Mouse (Mus musculus): Measurements from ENCODE around the gene Rab3a.

Rab3a gene

DNA sequence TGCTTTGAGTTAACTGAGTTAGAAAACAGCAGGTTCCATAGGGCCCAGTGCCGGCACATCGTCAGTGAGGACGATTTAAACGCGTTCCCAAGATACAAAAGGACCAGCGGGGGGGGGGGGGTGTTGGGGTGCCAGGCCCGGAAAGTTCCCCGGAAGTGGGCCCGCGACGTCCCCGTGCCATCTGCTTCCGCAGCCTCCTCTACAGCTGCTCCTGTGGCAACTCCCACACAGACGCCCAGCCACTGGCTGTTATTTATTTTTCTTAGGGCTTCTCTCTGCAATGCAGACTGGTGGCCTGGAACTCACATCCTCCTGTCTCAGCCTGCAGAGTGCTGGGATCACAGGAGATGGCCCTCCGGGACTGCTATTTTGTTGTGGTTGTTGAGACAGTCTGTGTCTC lies 46.7 kb downstream of the Rab3a start:
- no peak for DNase-seq (ENCODE audit: low spot score)

DNA sequence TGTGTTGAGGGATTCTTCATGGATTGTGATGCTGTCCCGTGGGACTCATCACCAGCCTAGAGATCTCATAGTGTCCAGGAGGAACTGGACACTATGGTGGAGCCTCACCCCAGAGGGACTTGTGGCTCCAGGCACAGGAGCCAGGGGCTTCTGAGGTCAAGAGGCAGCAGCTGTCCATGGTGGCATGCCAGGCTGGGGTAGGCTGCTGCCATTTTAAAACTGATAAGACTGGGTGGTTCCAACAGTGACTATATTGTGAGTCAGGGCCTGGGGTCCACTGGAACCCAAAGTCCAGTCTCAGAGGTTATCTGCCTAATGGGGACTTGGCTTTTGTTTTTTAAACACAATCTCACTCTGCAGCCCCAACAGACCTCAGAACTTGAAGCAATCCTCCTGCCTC lies 47.4 kb downstream of the Rab3a start:
- no peak for DNase-seq (ENCODE audit: low spot score)

DNA sequence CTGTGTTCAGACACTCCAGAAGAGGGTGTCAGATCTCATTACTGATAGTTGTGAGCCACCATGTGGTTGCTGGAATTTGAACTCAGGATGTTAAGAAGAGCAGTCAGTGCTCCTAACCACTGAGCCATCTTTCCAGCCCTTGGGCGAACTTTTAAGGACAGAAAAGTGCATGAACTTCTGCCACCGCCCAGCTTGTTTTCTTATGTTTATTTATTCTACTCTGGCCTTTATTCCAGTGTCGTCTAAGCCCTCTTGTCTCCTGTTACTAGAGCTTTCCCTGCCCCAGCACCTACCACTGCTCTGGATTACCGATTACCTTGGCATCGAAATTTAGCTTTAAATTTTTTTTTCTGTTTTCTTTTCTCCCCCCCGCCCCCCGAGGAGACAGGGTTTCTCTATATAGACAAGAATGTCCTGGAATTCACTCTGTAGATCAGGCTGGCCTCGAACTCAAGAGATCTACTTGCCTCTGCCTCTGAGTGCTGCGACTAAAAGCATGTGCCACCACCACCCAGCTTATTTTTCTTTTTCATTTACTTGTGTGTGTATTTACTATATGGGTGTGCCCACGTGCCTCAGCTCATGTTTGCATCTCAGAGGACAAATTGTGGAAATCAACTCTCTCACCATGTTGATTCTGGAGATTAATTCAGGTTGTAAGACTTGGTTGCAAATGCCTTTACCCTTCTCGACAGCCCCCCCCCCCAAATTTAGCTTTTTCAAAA lies 48.5 kb downstream of the Rab3a start:
- DNase-seq (ENCODE audit: low spot score), result no peak

DNA sequence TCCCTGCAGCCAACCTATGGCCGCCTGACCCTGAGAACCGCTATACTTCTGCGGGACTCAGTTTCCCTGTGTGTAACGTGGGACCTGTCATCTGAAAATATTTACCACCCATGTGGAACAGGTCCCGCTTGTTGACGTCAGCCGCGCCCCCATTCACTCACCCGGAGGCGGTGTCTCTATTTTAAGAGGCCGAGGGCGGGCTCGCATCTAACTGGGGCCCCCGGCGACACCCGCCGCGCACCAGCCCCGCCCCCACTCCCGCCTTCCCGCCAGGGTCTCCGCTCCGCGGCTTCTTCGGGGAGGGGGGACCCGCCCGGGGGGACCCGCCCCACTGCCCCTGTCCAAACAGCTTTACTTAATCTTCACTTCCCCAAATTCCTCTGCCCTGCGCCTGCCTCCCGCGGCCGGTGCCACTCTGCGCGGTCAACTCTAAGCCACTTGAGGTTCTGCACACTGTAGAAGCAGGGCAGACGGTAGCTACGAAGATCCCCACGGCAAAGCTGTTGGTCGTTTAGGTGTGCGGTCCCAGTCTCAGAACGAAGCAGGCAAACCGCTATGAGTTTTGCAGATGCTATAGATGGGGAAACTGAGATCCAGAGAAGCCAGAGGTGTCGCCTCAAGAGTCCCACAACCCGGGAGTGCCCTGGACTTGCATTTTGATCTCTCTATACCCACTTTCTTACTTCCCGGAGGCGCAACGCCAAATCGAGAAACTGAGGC lies 49.4 kb downstream of the Rab3a start:
- peak; percentile 59 for DNase-seq (ENCODE audit: low spot score)

- DNase-seq (ENCODE audit: low spot score), result peak; percentile 91
These were observed 50.2 kb downstream of the Rab3a start, which contains the start of gene Mast3 for GRCm38 (mm10) chr8:70804481-70805206. Mast3 (minus strand) TSS chr8:70805054.

DNA sequence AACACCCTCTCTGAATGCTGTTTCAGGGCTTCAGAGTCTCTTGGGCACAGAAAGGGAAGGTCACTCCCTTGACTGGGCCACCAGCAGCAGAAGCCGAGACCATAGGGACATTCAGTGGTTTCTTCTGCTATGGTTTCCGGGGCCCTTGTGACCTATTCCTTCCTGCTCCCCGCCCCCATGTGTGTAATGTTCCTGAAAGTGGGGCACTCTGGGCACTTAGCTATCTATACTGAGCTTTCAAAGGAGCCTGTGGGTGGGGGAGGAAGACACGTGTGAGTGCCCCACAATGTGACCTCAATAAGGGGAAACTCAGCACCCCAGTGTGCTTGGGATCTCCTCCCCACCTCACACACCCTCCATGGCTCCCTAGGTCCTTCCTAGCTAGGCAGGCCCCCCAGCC lies 52.1 kb downstream of the Rab3a start:
- DNase-seq (ENCODE audit: low spot score), result peak; percentile 79

GRCm38 (mm10) chr8:70807304-70807703 lies 52.8 kb downstream of the Rab3a start:
- no peak for DNase-seq (ENCODE audit: low spot score)

DNA sequence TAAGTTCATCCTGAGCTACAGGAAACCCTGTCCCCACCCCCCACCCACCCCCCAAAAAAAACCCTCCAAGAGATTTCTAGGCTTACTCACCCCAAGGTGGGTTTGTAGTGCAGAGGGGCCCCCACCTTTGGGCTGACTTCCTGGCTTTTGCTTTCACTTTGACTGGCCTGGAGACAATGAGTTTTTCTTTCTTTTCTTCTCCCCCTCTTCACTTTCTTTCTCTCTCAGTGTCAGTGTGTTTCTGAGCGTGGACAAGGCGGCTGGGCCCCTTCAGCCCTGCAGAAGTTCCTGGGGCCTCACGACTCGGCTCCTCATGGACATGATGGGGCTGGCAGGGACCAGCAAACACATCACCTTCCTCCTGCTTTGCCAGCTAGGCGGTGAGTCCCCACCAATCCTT lies 53.8 kb downstream of the Rab3a start, which contains the start of gene Il12rb1:
TSS of gene Il12rb1 (plus strand) at position 211 of the 400 bp plus-strand sequence.
- DNase-seq (ENCODE audit: low spot score), result no peak

Data from lung, postnatal 25 days (tissue).